Mouse (Mus musculus): ENCODE data around the gene Zg16. TPM values are rescaled to one million over a fixed set of nuclear protein-coding genes. Genes with fewer than 3 reads are reported as not detected.
"Not testable (repeated sequence)": the region's sequence is repeated elsewhere in the genome, so short reads cannot be mapped to it uniquely, and the experiment has no call there.

Zg16 gene
- polyA plus RNA-seq, 1 experiment from 2014 or later, result 29.5 TPM

- H3K9ac ChIP-seq (ENCODE audit: low read length), result no peak overlapping the region
- no peaks in the 10 kb centered on the region for H3K36me3 ChIP-seq (ENCODE audit: control insufficient read depth, insufficient read depth, low read length)
- H3K4me2 ChIP-seq (ENCODE audit: low read depth, low read length), result no peak overlapping the region
- H3K4me3 ChIP-seq (replicated peaks; ENCODE audit: low read length), result no peak overlapping the region
- no peaks in the 10 kb centered on the region for H3K9me3 ChIP-seq (replicated peaks; ENCODE audit: control insufficient read depth, low read length)
- WGBS, result 53% methylated on average over 7 of the region's 7 CpGs
- no peak overlapping the region for H3K27ac ChIP-seq (ENCODE audit: low read length)
- H3K4me1 ChIP-seq (ENCODE audit: control insufficient read depth, insufficient read depth, low read length), result no peaks in the 10 kb centered on the region
- no peak for ATAC-seq (ENCODE audit: insufficient read depth, low FRiP score)
- H3K27me3 ChIP-seq (ENCODE audit: control insufficient read depth, insufficient read depth, low read length), result no peaks in the 10 kb centered on the region
Observed at GRCm38 (mm10) chr7:127096456-127096855, 9.3 kb upstream of the Zg16 start.

GRCm38 (mm10) chr7:127093914-127094313 lies 6.8 kb upstream of the Zg16 start:
- Histone ChIP-seq H3K4me3 (replicated peaks; ENCODE audit: low read length) (no peak overlapping the region), H3K9ac (ENCODE audit: low read length) (no peak overlapping the region), H3K4me2 (ENCODE audit: low read depth, low read length) (no peak overlapping the region), H3K27ac (ENCODE audit: low read length) (no peak overlapping the region), H3K36me3 (ENCODE audit: control insufficient read depth, insufficient read depth, low read length) (no peaks in the 10 kb centered on the region), H3K4me1 (ENCODE audit: control insufficient read depth, insufficient read depth, low read length) (peaks cover 3% of the 10 kb centered on the region; the same call in 1 of the 2 replicates), H3K9me3 (replicated peaks; ENCODE audit: control insufficient read depth, low read length) (no peaks in the 10 kb centered on the region), H3K27me3 (ENCODE audit: control insufficient read depth, insufficient read depth, low read length) (no peaks in the 10 kb centered on the region)
- no peak for ATAC-seq (ENCODE audit: insufficient read depth, low FRiP score)
- WGBS, result 62% methylated on average over 3 of the region's 3 CpGs

GRCm38 (mm10) chr7:127091114-127091896 lies 4.2 kb upstream of the Zg16 start, which contains the start of gene AI467606:
Gene AI467606 (plus strand): TSS chr7:127091359.
- Histone ChIP-seq H3K4me3 (replicated peaks; ENCODE audit: low read length) (peak within 1 kb of the TSS; percentile 32), H3K27me3 (ENCODE audit: control insufficient read depth, insufficient read depth, low read length) (no peaks in the 10 kb centered on the region), H3K9me3 (replicated peaks; ENCODE audit: control insufficient read depth, low read length) (no peaks in the 10 kb centered on the region), H3K9ac (ENCODE audit: low read length) (peak within 1 kb of the TSS; percentile 56), H3K36me3 (ENCODE audit: control insufficient read depth, insufficient read depth, low read length) (no peaks in the 10 kb centered on the region), H3K4me1 (ENCODE audit: control insufficient read depth, insufficient read depth, low read length) (peaks cover 4% of the 10 kb centered on the region; the same call in 1 of the 2 replicates), H3K4me2 (ENCODE audit: low read depth, low read length) (peak within 1 kb of the TSS; percentile 40), H3K27ac (ENCODE audit: low read length) (peak within 1 kb of the TSS; percentile 60)
- ATAC-seq (ENCODE audit: insufficient read depth, low FRiP score), result peak; percentile 86
- WGBS, result 46% methylated on average over 16 of the region's 16 CpGs

- Histone ChIP-seq H3K9ac (ENCODE audit: low read length) (no peak overlapping the region), H3K4me2 (ENCODE audit: low read depth, low read length) (no peak overlapping the region), H3K9me3 (replicated peaks; ENCODE audit: control insufficient read depth, low read length) (no peaks in the 10 kb centered on the region), H3K4me3 (replicated peaks; ENCODE audit: low read length) (no peak overlapping the region), H3K27me3 (ENCODE audit: control insufficient read depth, insufficient read depth, low read length) (no peaks in the 10 kb centered on the region), H3K36me3 (ENCODE audit: control insufficient read depth, insufficient read depth, low read length) (no peaks in the 10 kb centered on the region), H3K27ac (ENCODE audit: low read length) (peak overlapping the region; percentile 18; the same call in 1 of the 2 replicates), H3K4me1 (ENCODE audit: control insufficient read depth, insufficient read depth, low read length) (peaks cover 4% of the 10 kb centered on the region; the same call in 1 of the 2 replicates)
- no peak for ATAC-seq (ENCODE audit: insufficient read depth, low FRiP score)
- 81% methylated on average over 20 of the region's 20 CpGs for WGBS
Observed at GRCm38 (mm10) chr7:127090154-127091113, 3.3 kb upstream of the Zg16 start.

- WGBS, result 19% methylated on average over 27 of the region's 27 CpGs
- Histone ChIP-seq H3K4me3 (replicated peaks; ENCODE audit: low read length) (peak overlapping the region; percentile 21), H3K9me3 (replicated peaks; ENCODE audit: control insufficient read depth, low read length) (no peaks in the 10 kb centered on the region), H3K27ac (ENCODE audit: low read length) (no peak overlapping the region; the same call in 1 of the 2 replicates), H3K4me1 (ENCODE audit: control insufficient read depth, insufficient read depth, low read length) (peaks cover 4% of the 10 kb centered on the region; the same call in 1 of the 2 replicates), H3K9ac (ENCODE audit: low read length) (peak overlapping the region; percentile 54), H3K27me3 (ENCODE audit: control insufficient read depth, insufficient read depth, low read length) (no peaks in the 10 kb centered on the region), H3K36me3 (ENCODE audit: control insufficient read depth, insufficient read depth, low read length) (no peaks in the 10 kb centered on the region), H3K4me2 (ENCODE audit: low read depth, low read length) (peak overlapping the region; percentile 51)
- ATAC-seq (ENCODE audit: insufficient read depth, low FRiP score), result peak; percentile 20; the same call in 1 of the 2 replicates
Observed at GRCm38 (mm10) chr7:127088901-127089845, 2.0 kb upstream of the Zg16 start.

- ATAC-seq (ENCODE audit: insufficient read depth, low FRiP score), result no peak
- H3K4me1 ChIP-seq (ENCODE audit: control insufficient read depth, insufficient read depth, low read length), result peaks cover 4% of the 10 kb centered on the region; the same call in 1 of the 2 replicates
- no peak overlapping the region for H3K27ac ChIP-seq (ENCODE audit: low read length)
- H3K27me3 ChIP-seq (ENCODE audit: control insufficient read depth, insufficient read depth, low read length), result no peaks in the 10 kb centered on the region
- H3K36me3 ChIP-seq (ENCODE audit: control insufficient read depth, insufficient read depth, low read length), result no peaks in the 10 kb centered on the region
- no peak overlapping the region for H3K4me3 ChIP-seq (replicated peaks; ENCODE audit: low read length)
- 86% methylated on average over 3 of the region's 3 CpGs for WGBS
- H3K4me2 ChIP-seq (ENCODE audit: low read depth, low read length), result no peak overlapping the region
- no peak overlapping the region for H3K9ac ChIP-seq (ENCODE audit: low read length)
- no peaks in the 10 kb centered on the region for H3K9me3 ChIP-seq (replicated peaks; ENCODE audit: control insufficient read depth, low read length)
Observed at GRCm38 (mm10) chr7:127088083-127088482, 955 bp upstream of the Zg16 start.

GRCm38 (mm10) chr7:127085751-127086150 lies 1.4 kb downstream of the Zg16 start:
- not testable (repeated sequence) for H3K4me1 ChIP-seq (ENCODE audit: control insufficient read depth, insufficient read depth, low read length); H3K4me3 ChIP-seq (replicated peaks; ENCODE audit: low read length); ATAC-seq (ENCODE audit: insufficient read depth, low FRiP score); H3K4me2 ChIP-seq (ENCODE audit: low read depth, low read length); H3K27me3 ChIP-seq (ENCODE audit: control insufficient read depth, insufficient read depth, low read length); H3K9ac ChIP-seq (ENCODE audit: low read length); H3K27ac ChIP-seq (ENCODE audit: low read length); H3K36me3 ChIP-seq (ENCODE audit: control insufficient read depth, insufficient read depth, low read length); H3K9me3 ChIP-seq (replicated peaks; ENCODE audit: control insufficient read depth, low read length)
- WGBS, result 33% methylated on average over 6 of the region's 6 CpGs

- WGBS, result 74% methylated on average over 2 of the region's 2 CpGs
- no peaks in the 10 kb centered on the region for H3K27me3 ChIP-seq (ENCODE audit: control insufficient read depth, insufficient read depth, low read length)
- H3K36me3 ChIP-seq (ENCODE audit: control insufficient read depth, insufficient read depth, low read length), result no peaks in the 10 kb centered on the region
- no peaks in the 10 kb centered on the region for H3K9me3 ChIP-seq (replicated peaks; ENCODE audit: control insufficient read depth, low read length)
- no peak for ATAC-seq (ENCODE audit: insufficient read depth, low FRiP score)
- H3K4me1 ChIP-seq (ENCODE audit: control insufficient read depth, insufficient read depth, low read length), result peaks cover 4% of the 10 kb centered on the region; the same call in 1 of the 2 replicates
- H3K9ac ChIP-seq (ENCODE audit: low read length), result no peak overlapping the region
- no peak overlapping the region for H3K27ac ChIP-seq (ENCODE audit: low read length)
- H3K4me3 ChIP-seq (replicated peaks; ENCODE audit: low read length), result no peak overlapping the region
- no peak overlapping the region for H3K4me2 ChIP-seq (ENCODE audit: low read depth, low read length)
Observed at GRCm38 (mm10) chr7:127084794-127085193, 2.3 kb downstream of the Zg16 start.

All from stomach, embryonic 16.5 days (tissue).